Comparison of ENCODE assay signal across 13 mouse cellular contexts in genomic region chr11:19641153-19641552, GRCm38 (mm10).
DNase-seq lines count a peak whose midpoint lies in the region; ATAC-seq and TF ChIP-seq lines count a peak whose summit lies in the region.
"Had no signal": no experiment of that assay in that cellular context is flagged by ENCODE, and none has a peak within 500 bp of the region (broad histone marks: within the 10 kb centered on the region; RNA-seq: fewer than 3 reads in every experiment).

No protein-coding gene starts in this region.

- peak; percentile 36 for DNase-seq in adrenal gland, postnatal 10 days
- no peak for DNase-seq in adrenal gland, postnatal 4 days (ENCODE audit: low spot score in 2 of 2)
- DNase-seq in 3T3-L1 (ENCODE audit: low read depth, low spot score) = peak; percentile 9
- DNase-seq in gastrocnemius, adult 8-10 months (ENCODE audit: low spot score in 2 of 2) = peak; percentile 40 to 68
- DNase-seq in layer of hippocampus, postnatal 10 days (ENCODE audit: low spot score in 2 of 2) = no peak
- no peak for DNase-seq in embryo, embryonic 10 days (ENCODE audit: low spot score)
- no peak for DNase-seq in midbrain, postnatal 0 days (ENCODE audit: low spot score)
- DNase-seq: B cell, adult 2 months; layer of hippocampus, postnatal 36 days; midbrain, embryonic 14.5 days had no signal

- H3K36me3 ChIP-seq in kidney, embryonic 16.5 days (ENCODE audit: insufficient read depth, low read length) = no peaks in the 10 kb centered on the region
- no peaks in the 10 kb centered on the region for H3K36me3 ChIP-seq in midbrain, postnatal 0 days (ENCODE audit: insufficient read depth, low read length)
- H3K36me3 ChIP-seq: hindbrain, embryonic 13.5 days; liver, embryonic 15.5 days had no signal

- H3K27ac ChIP-seq in kidney, embryonic 16.5 days (ENCODE audit: low read length) = peak overlapping the region; percentile 11; the same call in 1 of the 2 replicates
- no peak overlapping the region for H3K27ac ChIP-seq in midbrain, postnatal 0 days (ENCODE audit: low read depth, low read length)
- H3K27ac ChIP-seq: hindbrain, embryonic 13.5 days; liver, embryonic 15.5 days had no signal

- WGBS in kidney, embryonic 16.5 days = 56% methylated on average over 8 of the region's 8 CpGs
- WGBS in midbrain, postnatal 0 days = 78% methylated on average over 8 of the region's 8 CpGs

- H3K4me2 ChIP-seq in kidney, embryonic 16.5 days (replicated peaks; ENCODE audit: low read depth, low read length) = no peak overlapping the region
- H3K4me2 ChIP-seq in midbrain, postnatal 0 days (ENCODE audit: low read depth, low read length, poor library complexity, severe bottlenecking) = no peak overlapping the region
- H3K4me2 ChIP-seq: hindbrain, embryonic 13.5 days; liver, embryonic 15.5 days had no signal

- H3K4me1 ChIP-seq in kidney, embryonic 16.5 days (ENCODE audit: insufficient read depth, low read length) = 0 out of 2 replicates have a peak, but pooled peaks cover 6% of the 10 kb centered on the region
- no peaks in the 10 kb centered on the region for H3K4me1 ChIP-seq in midbrain, postnatal 0 days (ENCODE audit: insufficient read depth, low read length)
- H3K4me1 ChIP-seq: hindbrain, embryonic 13.5 days; liver, embryonic 15.5 days had no signal

- H3K9ac ChIP-seq in kidney, embryonic 16.5 days (replicated peaks; ENCODE audit: low read length) = no peak overlapping the region
- no peak overlapping the region for H3K9ac ChIP-seq in midbrain, postnatal 0 days (replicated peaks; ENCODE audit: low read length, poor library complexity, severe bottlenecking)
- H3K9ac ChIP-seq: hindbrain, embryonic 13.5 days; liver, embryonic 15.5 days had no signal

- TF ChIP-seq CTCF in midbrain, postnatal 0 days (IDR thresholded peaks at IDR 0.05) = no peak

- ATAC-seq in kidney, embryonic 16.5 days (ENCODE audit: low FRiP score, low TSS enrichment) = 0 out of 2 replicates have a peak, but pooled peaks have one; percentile 35
- no peak for ATAC-seq in midbrain, postnatal 0 days (ENCODE audit: low FRiP score)

- H3K9me3 ChIP-seq in kidney, embryonic 16.5 days (ENCODE audit: low read length) = no peaks in the 10 kb centered on the region
- H3K9me3 ChIP-seq in midbrain, postnatal 0 days (ENCODE audit: low read length) = no peaks in the 10 kb centered on the region
- H3K9me3 ChIP-seq: hindbrain, embryonic 13.5 days; liver, embryonic 15.5 days had no signal

- no peaks in the 10 kb centered on the region for H3K27me3 ChIP-seq in kidney, embryonic 16.5 days (ENCODE audit: insufficient read depth, low read length)
- no peaks in the 10 kb centered on the region for H3K27me3 ChIP-seq in midbrain, postnatal 0 days (ENCODE audit: insufficient read depth, low read length)
- H3K27me3 ChIP-seq: hindbrain, embryonic 13.5 days; liver, embryonic 15.5 days had no signal

- H3K4me3 ChIP-seq in kidney, embryonic 16.5 days (ENCODE audit: low read length) = no peak overlapping the region
- no peak overlapping the region for H3K4me3 ChIP-seq in midbrain, postnatal 0 days (ENCODE audit: low read depth, low read length)
- H3K4me3 ChIP-seq: hindbrain, embryonic 13.5 days; liver, embryonic 15.5 days had no signal

Comparison
In these comparisons a context has a peak if more than half of its experiments do, and no peak if none do; other contexts are left out.
1. DNase-seq: peak in adrenal gland, postnatal 10 days (single experiment), 3T3-L1 (single experiment) and gastrocnemius, adult 8-10 months (2 of 2); none in adrenal gland, postnatal 4 days (0 of 2), layer of hippocampus, postnatal 10 days (0 of 2), embryo, embryonic 10 days (single experiment) and midbrain, postnatal 0 days (single experiment).